Comparison of ENCODE assay signal across 13 mouse cellular contexts in the genomic region with DNA sequence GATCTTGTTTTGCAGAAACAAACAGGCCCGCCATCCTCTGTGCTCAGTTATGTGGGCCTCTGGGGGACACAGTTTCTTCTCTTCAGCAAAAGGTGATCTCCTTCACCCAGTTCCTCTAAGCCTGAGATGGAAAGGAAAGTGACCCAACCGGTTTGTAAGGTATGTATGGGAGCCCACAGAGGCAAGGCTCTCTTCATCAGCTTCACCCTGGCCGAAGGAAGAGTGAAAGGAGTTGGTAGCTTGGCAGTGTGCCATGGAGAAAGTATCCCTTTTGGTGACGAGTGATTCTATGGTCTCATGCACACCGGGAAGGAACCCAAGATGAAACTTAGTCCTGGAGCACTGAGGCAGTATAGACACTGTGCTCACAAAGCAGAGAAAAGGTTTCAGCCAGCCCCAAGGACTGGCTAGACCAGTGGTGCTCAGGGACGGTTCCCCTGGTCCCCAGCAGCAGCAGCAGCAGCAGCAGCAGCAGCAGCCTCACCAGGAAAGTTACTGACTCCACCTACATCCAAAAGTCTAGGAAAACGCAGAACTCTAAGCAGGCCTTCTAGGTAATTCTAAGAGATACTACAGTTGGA.
DNase-seq lines count a peak whose midpoint lies in the region; ATAC-seq and TF ChIP-seq lines count a peak whose summit lies in the region.
"Had no signal": no experiment of that assay in that cellular context is flagged by ENCODE, and none has a peak within 500 bp of the region (broad histone marks: within the 10 kb centered on the region; RNA-seq: fewer than 3 reads in every experiment).

No protein-coding gene starts in this region.

- no peaks in the 10 kb centered on the region for H3K27me3 ChIP-seq in embryonic facial prominence, embryonic 11.5 days (ENCODE audit: control insufficient read depth, insufficient read depth, low read length)
- H3K27me3 ChIP-seq in embryonic facial prominence, embryonic 10.5 days (replicated peaks; ENCODE audit: low read depth, poor library complexity, severe bottlenecking) = 0 out of 2 replicates have a peak, but pooled peaks cover 4% of the 10 kb centered on the region
- H3K27me3 ChIP-seq in lung, embryonic 14.5 days (ENCODE audit: insufficient read depth, low read length) = no peaks in the 10 kb centered on the region
- 0 out of 2 replicates have a peak, but pooled peaks cover 6% of the 10 kb centered on the region for H3K27me3 ChIP-seq in embryonic facial prominence, embryonic 13.5 days
- H3K27me3 ChIP-seq: heart, embryonic 12.5 days; hindbrain, embryonic 15.5 days had no signal

- no peak overlapping the region for H3K27ac ChIP-seq in embryonic facial prominence, embryonic 11.5 days (replicated peaks; ENCODE audit: low read depth, low read length)
- H3K27ac ChIP-seq in embryonic facial prominence, embryonic 10.5 days (replicated peaks) = no peak overlapping the region; the same call in 1 of the 2 replicates
- H3K27ac ChIP-seq in lung, embryonic 14.5 days (ENCODE audit: low read depth) = peak overlapping the region; percentile 26
- peak overlapping the region; percentile 52 for H3K27ac ChIP-seq in embryonic facial prominence, embryonic 13.5 days
- H3K27ac ChIP-seq: hindbrain, embryonic 15.5 days; neural tube, embryonic 13.5 days had no signal

- H3K9ac ChIP-seq in embryonic facial prominence, embryonic 11.5 days (replicated peaks; ENCODE audit: low read length) = no peak overlapping the region
- H3K9ac ChIP-seq in lung, embryonic 14.5 days = no peak overlapping the region
- no peak overlapping the region for H3K9ac ChIP-seq in embryonic facial prominence, embryonic 13.5 days
- H3K9ac ChIP-seq: heart, embryonic 12.5 days; hindbrain, embryonic 15.5 days; neural tube, embryonic 13.5 days had no signal

- peak; percentile 56; the same call in 1 of the 2 replicates for ATAC-seq in embryonic facial prominence, embryonic 11.5 days (replicated peaks; ENCODE audit: insufficient number of reproducible peaks, low FRiP score, low TSS enrichment, low read depth)
- peak; percentile 89 for ATAC-seq in lung, embryonic 14.5 days (ENCODE audit: insufficient read depth)
- ATAC-seq in embryonic facial prominence, embryonic 13.5 days (ENCODE audit: insufficient number of reproducible peaks, insufficient read depth, low FRiP score, low TSS enrichment, low read depth) = no peak

- 55% methylated on average over 7 of the region's 7 CpGs for WGBS in embryonic facial prominence, embryonic 11.5 days
- 48% methylated on average over 7 of the region's 7 CpGs for WGBS in embryonic facial prominence, embryonic 10.5 days
- WGBS in lung, embryonic 14.5 days = 34% methylated on average over 7 of the region's 7 CpGs
- 37% methylated on average over 7 of the region's 7 CpGs for WGBS in embryonic facial prominence, embryonic 13.5 days

- H3K36me3 ChIP-seq in embryonic facial prominence, embryonic 11.5 days (replicated peaks; ENCODE audit: control insufficient read depth, insufficient read depth, low read depth, low read length) = no peaks in the 10 kb centered on the region
- no peaks in the 10 kb centered on the region for H3K36me3 ChIP-seq in embryonic facial prominence, embryonic 10.5 days (replicated peaks)
- H3K36me3 ChIP-seq in lung, embryonic 14.5 days (ENCODE audit: insufficient read depth) = no peaks in the 10 kb centered on the region
- no peaks in the 10 kb centered on the region for H3K36me3 ChIP-seq in embryonic facial prominence, embryonic 13.5 days
- H3K36me3 ChIP-seq: heart, embryonic 12.5 days; hindbrain, embryonic 15.5 days; neural tube, embryonic 13.5 days had no signal

- H3K9me3 ChIP-seq in embryonic facial prominence, embryonic 11.5 days (replicated peaks; ENCODE audit: control insufficient read depth, low read length) = no peaks in the 10 kb centered on the region
- no peaks in the 10 kb centered on the region for H3K9me3 ChIP-seq in embryonic facial prominence, embryonic 10.5 days
- no peaks in the 10 kb centered on the region for H3K9me3 ChIP-seq in lung, embryonic 14.5 days (ENCODE audit: low read depth, low read length)
- H3K9me3 ChIP-seq in embryonic facial prominence, embryonic 13.5 days = no peaks in the 10 kb centered on the region
- H3K9me3 ChIP-seq: heart, embryonic 12.5 days; hindbrain, embryonic 15.5 days; neural tube, embryonic 13.5 days had no signal

- no peak overlapping the region for H3K4me3 ChIP-seq in embryonic facial prominence, embryonic 11.5 days (ENCODE audit: low read depth, low read length)
- H3K4me3 ChIP-seq in embryonic facial prominence, embryonic 10.5 days = no peak overlapping the region
- no peak overlapping the region for H3K4me3 ChIP-seq in lung, embryonic 14.5 days (ENCODE audit: low read depth, low read length)
- no peak overlapping the region for H3K4me3 ChIP-seq in embryonic facial prominence, embryonic 13.5 days
- H3K4me3 ChIP-seq: heart, embryonic 12.5 days; hindbrain, embryonic 15.5 days; neural tube, embryonic 13.5 days had no signal

- no peaks in the 10 kb centered on the region; the same call in 1 of the 2 replicates for H3K4me1 ChIP-seq in embryonic facial prominence, embryonic 11.5 days (ENCODE audit: control insufficient read depth, insufficient read depth, low read length)
- H3K4me1 ChIP-seq in embryonic facial prominence, embryonic 10.5 days = peaks cover 50% of the 10 kb centered on the region
- 0 out of 2 replicates have a peak, but pooled peaks cover 5% of the 10 kb centered on the region for H3K4me1 ChIP-seq in lung, embryonic 14.5 days (ENCODE audit: insufficient read depth)
- H3K4me1 ChIP-seq in embryonic facial prominence, embryonic 13.5 days = peaks cover 40% of the 10 kb centered on the region

- no peak for TF ChIP-seq CTCF in lung, embryonic 14.5 days (IDR thresholded peaks at IDR 0.05; ENCODE audit: low read depth)

- DNase-seq in embryonic facial prominence, embryonic 11.5 days (ENCODE audit: low spot score) = peak; percentile 37
- DNase-seq in embryonic facial prominence, embryonic 10.5 days (ENCODE audit: low spot score) = no peak
- DNase-seq in lung, embryonic 14.5 days = peak; percentile 78
- DNase-seq in lung, postnatal 4 days = no peak
- DNase-seq in kidney, postnatal 14 days = peak; percentile 17
- no peak for DNase-seq in frontal cortex, adult 2 months (ENCODE audit: extremely low spot score in 1 of 2, low spot score in 1 of 2)
- no peak for DNase-seq in heart, adult 8-10 months (ENCODE audit: low spot score)
- DNase-seq: spleen, adult 18-20 months; thymus, postnatal 14 days had no signal

- H3K4me2 ChIP-seq in embryonic facial prominence, embryonic 11.5 days (ENCODE audit: low read depth, low read length) = no peak overlapping the region
- no peak overlapping the region for H3K4me2 ChIP-seq in lung, embryonic 14.5 days
- no peak overlapping the region for H3K4me2 ChIP-seq in embryonic facial prominence, embryonic 13.5 days
- H3K4me2 ChIP-seq: heart, embryonic 12.5 days; hindbrain, embryonic 15.5 days had no signal

Comparison
In these comparisons a context has a peak if more than half of its experiments do, and no peak if none do; other contexts are left out.
1. DNase-seq: peak in embryonic facial prominence, embryonic 11.5 days (single experiment), lung, embryonic 14.5 days (single experiment) and kidney, postnatal 14 days (single experiment); none in embryonic facial prominence, embryonic 10.5 days (single experiment), lung, postnatal 4 days (0 of 2), frontal cortex, adult 2 months (0 of 2) and heart, adult 8-10 months (single experiment).
2. H3K27ac ChIP-seq: peak in lung, embryonic 14.5 days (single experiment) and embryonic facial prominence, embryonic 13.5 days (single experiment); none in embryonic facial prominence, embryonic 11.5 days (single experiment) and embryonic facial prominence, embryonic 10.5 days (single experiment).